Mouse (Mus musculus) testis, postnatal 10 days (tissue): Measurements from ENCODE around the gene Cux1.
A peak's percentile ranks its signal among the peaks of the same experiment; 100 is the strongest.

Source experiments
- DNase-seq: peaks from one replicate; pipeline ENCODE4 v3.0.0; 2021; ENCODE audit warnings: low spot score

Gene Cux1

DNA sequence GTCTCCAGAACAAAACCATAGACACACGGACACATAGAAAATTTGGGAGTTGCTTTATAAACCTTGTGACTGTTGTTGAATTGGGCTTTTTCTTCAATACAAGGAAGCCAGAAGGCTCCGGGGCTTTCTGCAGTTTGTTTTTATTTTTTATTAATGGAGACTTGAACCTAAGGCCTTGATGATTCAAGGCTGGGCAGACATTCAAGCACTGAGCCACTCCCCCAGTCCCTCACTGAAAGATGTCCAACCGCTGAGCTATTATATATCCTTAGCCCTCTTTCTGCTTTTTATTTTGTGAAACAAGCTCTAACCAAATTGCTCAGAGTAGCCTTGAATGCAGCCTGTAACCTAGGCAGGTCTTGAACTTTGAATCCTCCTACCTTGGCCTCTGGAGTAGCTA lies 195.0 kb downstream of the Cux1 start:
- DNase-seq, result no peak

- no peak for DNase-seq
Observed at GRCm38 (mm10) chr5:136363421-136363820, 203.9 kb downstream of the Cux1 start.

DNA sequence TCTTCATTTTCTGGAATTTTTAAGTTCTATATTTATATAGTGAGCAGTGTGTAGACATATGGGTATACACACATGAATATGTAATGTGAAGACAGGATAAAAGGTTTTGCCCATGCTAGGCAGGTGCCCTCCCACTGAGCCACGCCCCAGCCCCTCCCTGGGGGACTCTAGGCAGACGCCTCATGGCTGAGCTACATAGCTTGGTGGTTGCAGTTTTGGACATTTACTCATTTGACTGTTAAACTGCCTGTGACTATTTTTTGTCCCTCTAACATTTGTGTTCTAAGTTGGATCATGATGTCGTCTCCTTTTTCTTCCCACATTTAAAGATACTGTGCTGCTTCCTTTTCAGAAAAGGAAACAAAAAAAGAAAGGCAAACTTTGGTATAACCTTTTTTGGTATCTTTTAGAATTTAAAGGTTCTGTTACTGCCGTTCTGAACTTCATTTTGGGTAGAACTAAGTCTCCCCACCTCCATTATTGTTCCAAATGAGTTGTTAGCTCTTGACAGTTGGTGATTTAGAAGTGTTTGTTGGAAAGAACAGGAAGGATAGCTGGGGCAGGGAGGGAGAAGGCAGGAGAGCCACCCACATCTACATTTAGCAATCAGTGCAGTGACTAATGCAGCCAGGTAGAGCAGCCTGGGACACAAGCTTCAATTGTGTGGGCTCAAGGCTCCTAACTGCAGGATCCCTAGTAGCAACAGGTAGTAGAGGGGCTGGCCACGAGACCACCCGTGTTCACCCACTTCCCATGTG lies 204.6 kb downstream of the Cux1 start:
- DNase-seq, result no peak

DNA sequence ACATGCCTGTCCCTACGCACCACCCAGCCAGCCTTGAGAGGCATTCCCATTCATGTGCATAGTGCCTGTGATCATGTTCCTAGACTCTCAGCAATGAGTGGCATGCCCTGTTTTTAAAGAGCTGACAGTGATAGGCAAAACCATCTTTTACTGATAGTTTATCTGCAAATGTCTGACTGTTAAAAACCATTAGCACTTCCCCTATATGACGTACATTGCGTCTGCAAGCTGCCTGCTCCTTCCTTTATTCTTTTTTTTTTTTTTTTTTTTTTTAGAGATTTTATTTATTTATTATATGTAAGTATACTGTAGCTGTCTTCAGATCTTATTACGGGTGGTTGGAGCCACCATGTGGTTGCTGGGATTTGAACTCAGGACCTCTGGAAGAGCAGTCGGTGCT lies 205.3 kb downstream of the Cux1 start:
- DNase-seq, result no peak

- no peak for DNase-seq
Observed at GRCm38 (mm10) chr5:136357227-136357626, 210.1 kb downstream of the Cux1 start.

GRCm38 (mm10) chr5:136355583-136356126 lies 211.6 kb downstream of the Cux1 start:
- DNase-seq, result no peak

DNA sequence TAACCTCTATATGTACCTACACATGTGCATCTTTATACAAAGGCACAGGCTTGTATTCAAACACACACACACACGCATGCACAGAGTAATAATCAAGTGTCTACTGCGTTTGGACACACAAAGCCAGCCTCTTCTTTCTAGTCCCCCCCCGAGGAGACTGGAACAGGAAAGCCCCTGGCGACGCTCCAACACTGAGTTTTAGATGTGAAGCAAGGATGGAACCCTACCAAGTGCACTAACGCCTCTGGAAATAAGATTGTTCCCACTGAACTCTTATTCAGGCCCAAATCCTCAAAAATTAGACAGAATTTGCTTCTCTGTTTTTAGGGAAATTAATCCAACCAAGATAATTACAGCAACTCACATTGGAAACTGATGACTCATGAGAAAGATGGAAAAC lies 212.6 kb downstream of the Cux1 start:
- peak; percentile 55 for DNase-seq

DNA sequence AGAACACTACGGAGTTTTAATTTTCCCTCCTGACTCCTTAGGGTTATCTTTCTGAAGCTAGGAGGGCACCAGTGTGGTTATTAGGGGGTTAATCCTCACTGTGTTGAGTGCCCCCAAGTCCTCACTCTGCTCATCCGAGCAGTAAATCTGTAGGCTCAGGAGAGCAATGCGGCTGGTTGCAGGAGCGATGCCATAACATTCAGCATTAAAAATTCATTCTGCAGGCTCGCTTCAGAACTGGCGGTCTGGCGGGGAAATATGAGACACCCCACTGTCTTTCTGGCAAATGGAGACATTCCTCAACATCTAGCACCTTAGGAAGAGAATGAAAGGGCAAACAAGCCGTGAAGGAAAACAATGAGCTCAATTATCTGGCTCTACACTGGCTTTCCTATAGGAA lies 214.2 kb downstream of the Cux1 start:
- DNase-seq, result no peak

GRCm38 (mm10) chr5:136343156-136343890 lies 224.0 kb downstream of the Cux1 start:
- no peak for DNase-seq

- DNase-seq, result no peak
Observed at GRCm38 (mm10) chr5:136336798-136337527, 230.3 kb downstream of the Cux1 start.

GRCm38 (mm10) chr5:136335681-136336080 lies 231.6 kb downstream of the Cux1 start:
- no peak for DNase-seq

DNA sequence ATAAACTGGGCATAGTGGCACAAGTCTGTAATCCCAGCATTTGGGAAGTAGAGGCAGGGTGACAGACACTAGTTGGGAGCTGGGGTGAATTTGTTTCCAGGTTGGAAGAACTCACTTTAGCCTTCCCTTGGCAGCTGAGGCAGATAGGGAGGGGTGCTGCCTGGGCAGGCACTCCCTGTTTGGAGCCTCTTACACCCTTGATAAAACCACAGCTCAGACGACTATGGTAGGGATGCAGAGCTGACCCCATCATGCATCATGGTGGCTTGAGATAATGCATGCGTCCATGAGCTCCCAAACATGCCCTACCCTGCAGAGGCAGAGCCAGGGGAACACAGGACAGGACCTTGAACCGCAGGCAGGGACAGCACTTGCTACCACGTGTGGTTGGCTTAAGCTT lies 232.5 kb downstream of the Cux1 start:
- DNase-seq, result no peak

- no peak for DNase-seq
Observed at GRCm38 (mm10) chr5:136334051-136334450, 233.2 kb downstream of the Cux1 start.

- DNase-seq, result no peak
Observed at GRCm38 (mm10) chr5:136332786-136333462, 234.4 kb downstream of the Cux1 start.

DNA sequence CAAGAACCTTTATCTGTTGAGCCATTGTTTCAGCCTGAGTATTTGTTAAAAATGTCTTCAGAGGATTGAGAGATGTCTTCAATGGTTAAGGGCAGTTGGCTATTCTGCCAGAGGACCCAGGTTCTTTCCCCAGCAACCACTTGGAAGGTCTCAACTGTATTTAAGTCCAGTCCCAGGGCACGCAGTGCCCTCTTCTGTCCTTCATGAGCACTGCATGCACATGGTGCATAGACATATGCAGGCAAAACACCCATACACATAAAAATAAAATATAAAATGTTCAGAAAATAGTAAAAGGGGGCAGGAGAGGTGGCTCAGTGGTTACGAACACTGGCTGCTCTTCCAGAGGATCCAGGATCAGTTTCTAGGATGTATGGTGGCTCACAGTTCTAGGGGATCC lies 239.6 kb downstream of the Cux1 start:
- DNase-seq, result no peak

GRCm38 (mm10) chr5:136326626-136327025 lies 240.7 kb downstream of the Cux1 start:
- no peak for DNase-seq

DNA sequence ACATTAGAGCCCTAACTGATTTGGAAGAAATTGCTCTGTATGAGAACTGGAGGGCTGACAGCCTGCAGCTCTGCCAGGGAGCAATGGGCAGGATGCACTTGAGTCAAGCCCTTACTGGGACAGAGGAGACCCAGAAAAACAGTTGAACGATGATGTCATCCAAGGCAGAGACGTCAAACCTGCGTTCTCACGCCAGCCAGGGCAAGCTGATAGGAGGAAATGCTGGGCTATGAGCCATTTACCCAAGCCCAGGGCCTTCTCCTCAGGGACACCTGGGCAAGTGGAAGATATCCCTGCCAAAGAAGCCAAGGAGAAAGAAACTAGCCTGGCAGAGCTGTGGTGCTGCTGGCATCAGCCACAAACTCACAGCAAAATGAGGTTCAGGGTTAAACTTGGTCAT lies 242.8 kb downstream of the Cux1 start:
- DNase-seq, result no peak

DNA sequence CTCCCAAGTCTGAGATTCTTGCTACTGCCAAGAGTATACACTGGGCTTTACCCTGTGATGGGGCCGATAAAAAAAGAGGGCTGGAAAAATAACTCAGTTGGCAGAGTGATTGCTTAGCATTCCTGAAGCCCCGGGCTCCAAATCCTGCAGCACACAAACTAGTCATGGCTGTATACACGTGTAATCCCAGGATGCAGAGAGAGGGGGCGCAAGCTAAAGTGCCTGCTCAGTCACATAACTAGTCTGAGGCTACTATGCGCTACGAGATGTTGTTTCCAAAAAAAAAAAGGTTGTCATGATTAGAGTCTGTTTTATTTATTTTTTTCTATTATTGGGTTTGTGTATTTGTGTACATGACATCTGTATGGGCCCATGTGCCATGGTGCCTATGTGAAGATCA lies 245.9 kb downstream of the Cux1 start:
- no peak for DNase-seq

DNA sequence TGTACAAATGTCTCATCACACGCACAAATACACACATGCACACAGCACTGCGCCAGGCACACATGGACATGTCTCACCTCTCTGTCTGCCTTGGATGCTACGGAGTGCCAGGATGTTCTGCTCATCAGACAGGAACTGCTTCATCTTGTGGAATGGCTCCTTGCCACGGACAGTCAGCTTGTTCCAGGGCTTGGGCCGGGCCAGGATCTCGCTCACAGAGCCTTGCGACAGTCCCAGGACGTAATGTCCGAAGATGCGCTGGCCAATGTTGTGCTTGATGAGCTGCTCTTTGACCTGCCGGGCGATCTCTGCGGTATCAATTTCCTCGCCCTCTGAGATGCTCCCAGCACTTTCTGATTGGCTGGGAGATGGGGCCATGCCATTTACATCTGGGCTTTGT lies 254.7 kb downstream of the Cux1 start:
- DNase-seq, result no peak

- no peak for DNase-seq
Observed at GRCm38 (mm10) chr5:136312166-136312565, 255.1 kb downstream of the Cux1 start.

- DNase-seq, result no peak
Observed at GRCm38 (mm10) chr5:136306254-136306653, 261.0 kb downstream of the Cux1 start.

DNA sequence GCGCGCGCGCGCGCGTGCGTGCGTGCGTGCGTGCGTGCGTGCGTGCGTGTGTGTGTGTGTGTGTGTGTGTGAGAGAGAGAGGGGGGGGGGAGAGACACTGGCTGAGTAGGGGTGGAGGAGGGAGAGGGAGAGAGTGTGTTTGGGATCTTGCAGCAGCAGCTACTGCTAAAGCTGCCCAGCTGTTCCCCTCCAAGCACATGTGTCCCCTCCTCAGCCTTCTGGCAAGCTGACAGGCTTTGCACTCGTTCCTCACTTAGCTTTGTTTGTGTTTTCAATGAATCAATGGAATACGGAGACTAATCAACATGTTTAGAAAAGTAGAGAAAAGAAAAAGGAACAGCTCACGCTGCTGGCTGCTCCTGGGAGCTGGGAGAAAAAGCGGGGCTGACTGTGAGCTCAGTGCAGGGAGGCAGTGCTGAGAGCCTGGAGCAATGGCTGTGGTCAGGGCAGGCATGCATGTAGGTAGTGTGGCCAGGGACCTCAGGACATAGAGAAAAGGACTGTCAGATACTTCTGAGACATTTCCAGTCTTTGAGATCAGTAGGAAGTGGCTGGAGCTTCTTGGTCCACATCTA lies 263.8 kb downstream of the Cux1 start:
- DNase-seq, result no peak
